Mouse (Mus musculus): ENCODE data around the gene Zbtb3.
A peak's percentile ranks its signal among the peaks of the same experiment; 100 is the strongest.

The Zbtb3 gene

GRCm38 (mm10) chr19:8839908-8840791, 37.8 kb downstream of the Zbtb3 start:
- peak; percentile 70 to 85 for DNase-seq (ENCODE audit: low spot score in 2 of 2)

GRCm38 (mm10) chr19:8841012-8841411, 38.7 kb downstream of the Zbtb3 start:
- DNase-seq (ENCODE audit: low spot score in 2 of 2), result no peak

- DNase-seq (ENCODE audit: low spot score in 2 of 2), result no peak
Measured at GRCm38 (mm10) chr19:8842961-8843360, 40.6 kb downstream of the Zbtb3 start.

- peak; percentile 63 to 91 for DNase-seq (ENCODE audit: low spot score in 2 of 2)
Measured at GRCm38 (mm10) chr19:8844371-8845129, 42.2 kb downstream of the Zbtb3 start.

- no peak for DNase-seq (ENCODE audit: low spot score in 2 of 2)
Measured at GRCm38 (mm10) chr19:8848356-8848755, 46.0 kb downstream of the Zbtb3 start.

- no peak for DNase-seq (ENCODE audit: low spot score in 2 of 2)
Measured at GRCm38 (mm10) chr19:8850402-8850901, 48.1 kb downstream of the Zbtb3 start, which contains the start of gene Lrrn4cl. Lrrn4cl (plus strand) TSS chr19:8850768.

- no peak for DNase-seq (ENCODE audit: low spot score in 2 of 2)
Measured at GRCm38 (mm10) chr19:8851639-8852038, 49.3 kb downstream of the Zbtb3 start.

GRCm38 (mm10) chr19:8852236-8852928, 50.0 kb downstream of the Zbtb3 start:
- no peak for DNase-seq (ENCODE audit: low spot score in 2 of 2)

GRCm38 (mm10) chr19:8853117-8853516, 50.8 kb downstream of the Zbtb3 start:
- DNase-seq (ENCODE audit: low spot score in 2 of 2), result no peak

All from spleen, postnatal 10 days (tissue).